Mouse (Mus musculus) heart, adult 2 months (tissue): ENCODE data around the gene 1700018B08Rik. TPM values are rescaled to one million over a fixed set of nuclear protein-coding genes. Genes with fewer than 3 reads are reported as not detected.

ENCODE experiments used
- DNase-seq, 2 experiments: peaks; one replicate each; pipeline ENCODE4 v3.0.0; 2021
- H3K27ac ChIP-seq: fragments of 200-600 bp; 2 replicates; pipeline ENCODE4 v1.8.1; 2022
- H3K27me3 ChIP-seq: fragments of 200-500 bp; 2 replicates; pipeline ENCODE4 v1.6.1; 2012; ENCODE audit warnings: mild to moderate bottlenecking, low read length, inconsistent platforms, mixed read lengths; ENCODE audit not compliant: control insufficient read depth, insufficient read depth
- H3K36me3 ChIP-seq: fragments of 200-500 bp; 2 replicates; pipeline ENCODE4 v1.6.1; 2012; ENCODE audit warnings: low read length, inconsistent platforms; ENCODE audit not compliant: control insufficient read depth, insufficient read depth
- H3K4me1 ChIP-seq: fragments of 200-500 bp; 2 replicates; pipeline ENCODE4 v1.6.1; 2011; ENCODE audit warnings: low read length; ENCODE audit not compliant: control insufficient read depth, insufficient read depth
- H3K4me3 ChIP-seq: fragments of 200-600 bp; 2 replicates; pipeline ENCODE4 v1.8.1; 2022
- H3K79me2 ChIP-seq: fragments of 200-500 bp; replicated peaks from 2 replicates; pipeline ENCODE4 v1.6.1; 2012; ENCODE audit warnings: mild to moderate bottlenecking, inconsistent platforms, low read length, moderate library complexity, mixed read lengths; ENCODE audit not compliant: control insufficient read depth, insufficient read depth
- H3K9ac ChIP-seq: fragments of 200-500 bp; 2 replicates; pipeline ENCODE4 v1.6.1; 2012; ENCODE audit warnings: low read depth, mild to moderate bottlenecking, control low read depth, inconsistent platforms, low read length, mixed read lengths
- CTCF ChIP-seq: fragments of 200-600 bp; IDR thresholded peaks from 2 replicates; pipeline ENCODE4 v1.8.1; 2022; ENCODE audit warnings: antibody characterized with exemption, mild to moderate bottlenecking, moderate library complexity
- EP300 ChIP-seq: fragments of 200-500 bp; IDR thresholded peaks from 2 replicates; pipeline ENCODE4 v1.6.1; 2011; ENCODE audit warnings: low read depth, low read length, control low read depth; ENCODE audit not compliant: insufficient read depth
- POLR2A ChIP-seq: fragments of 200-500 bp; IDR thresholded peaks from 2 replicates; pipeline ENCODE4 v1.6.1; 2011; ENCODE audit warnings: mild to moderate bottlenecking, low read depth, low read length, control low read depth; ENCODE audit not compliant: insufficient read depth
- WGBS: fragments of 180-500 bp; shearing (Covaris S2); methylation state at CpG from one replicate; pipeline ENCODE4 v1.1.7; 2018; 5-methylcytosine and 5-hydroxymethylcytosine counted together
- intact Hi-C: fragments of 180-260 bp; cut with DNase I; formaldehyde crosslinking; loops from one replicate; pipeline ENCODE4 v1.15.1; 2025
- polyA plus RNA-seq: library from polyadenylated mRNA; depleted of rRNA; stranded (reverse); fragments of >200 nt; gene quantifications from 2 replicates; pipeline ENCODE4 v1.2.3, GENCODE M21; 2012
- total RNA-seq, 2 experiments: library from RNA; stranded (reverse); gene quantifications; 2 replicates each; pipeline ENCODE4 v1.2.3; 2021

1700018B08Rik gene
- total and polyA plus RNA-seq, 3 experiments, result 0.41 TPM; not detected in 2

DNA sequence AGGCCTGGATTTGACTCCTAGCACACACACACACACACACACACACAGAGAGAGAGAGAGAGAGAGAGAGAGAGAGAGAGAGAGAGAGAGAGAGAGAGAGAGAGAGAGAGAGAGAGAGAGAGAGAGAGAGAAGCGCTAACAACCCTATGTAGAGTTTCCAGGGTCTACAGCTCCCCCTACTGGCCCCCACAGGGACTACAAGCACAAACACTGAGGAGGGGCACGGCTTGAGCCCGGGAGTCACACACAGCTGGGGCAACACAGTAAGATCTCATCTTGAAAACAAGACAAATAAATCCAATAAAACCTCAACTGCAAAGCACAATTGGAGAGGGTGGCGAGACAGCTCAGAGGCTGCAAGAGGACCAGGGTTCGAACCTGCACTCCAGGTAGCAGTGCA lies 11.7 kb downstream of the 1700018B08Rik start:
- intact Hi-C loops, result no loop called here
- peak in 1 of 2 experiments; percentile 39 for DNase-seq

DNA sequence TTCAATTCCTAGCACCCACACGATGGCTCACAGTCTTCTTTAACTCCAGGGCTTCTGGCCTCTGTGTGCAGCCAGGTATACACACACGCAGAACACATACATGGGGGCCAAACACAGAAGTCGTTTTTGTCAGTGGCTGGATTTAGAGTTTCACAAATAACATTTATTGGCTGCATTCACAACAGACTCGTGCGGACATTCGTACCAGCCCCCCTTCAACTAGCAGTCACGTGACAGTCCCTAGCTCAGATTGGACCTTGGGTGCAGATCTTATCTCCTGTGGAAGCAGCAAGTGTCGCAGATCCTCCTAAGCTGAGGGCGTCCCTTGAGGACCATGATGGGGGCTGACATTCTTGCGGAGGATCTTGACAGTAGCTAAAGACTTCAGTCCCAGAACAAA lies 13.5 kb downstream of the 1700018B08Rik start:
- no peak for DNase-seq
- Histone ChIP-seq H3K27me3 (no peaks in the 10 kb centered on the region; the same call in 1 of the 2 replicates), H3K9ac (no peak overlapping the region), H3K79me2 (no peaks in the 10 kb centered on the region), H3K4me3 (no peak overlapping the region), H3K36me3 (no peaks in the 10 kb centered on the region), H3K4me1 (no peaks in the 10 kb centered on the region), H3K27ac (no peak overlapping the region)
- 69% methylated on average over 10 of the region's 10 CpGs for WGBS
- intact Hi-C loops, result no loop called here
- TF ChIP-seq CTCF, result no peak
- no peak for TF ChIP-seq POLR2A
- TF ChIP-seq EP300, result no peak

More for the DNA sequence above, 11.7 kb downstream of the 1700018B08Rik start:
- H3K4me1 ChIP-seq, result no peaks in the 10 kb centered on the region
- TF ChIP-seq CTCF (peak; percentile 67), EP300 (no peak), POLR2A (no peak)
- H3K9ac ChIP-seq, result no peak overlapping the region
- 48% methylated on average over 5 of the region's 5 CpGs for WGBS
- H3K4me3 ChIP-seq, result no peak overlapping the region
- no peak overlapping the region for H3K27ac ChIP-seq
- no peaks in the 10 kb centered on the region for H3K79me2 ChIP-seq
- no peaks in the 10 kb centered on the region; the same call in 1 of the 2 replicates for H3K27me3 ChIP-seq
- H3K36me3 ChIP-seq, result no peaks in the 10 kb centered on the region

GRCm38 (mm10) chr8:121528790-121529189 lies 15.3 kb downstream of the 1700018B08Rik start:
- H3K4me3 ChIP-seq, result no peak overlapping the region
- no peak overlapping the region for H3K27ac ChIP-seq
- H3K36me3 ChIP-seq, result no peaks in the 10 kb centered on the region
- no peaks in the 10 kb centered on the region for H3K4me1 ChIP-seq
- 66% methylated on average over 15 of the region's 15 CpGs for WGBS
- no peaks in the 10 kb centered on the region; the same call in 1 of the 2 replicates for H3K27me3 ChIP-seq
- no peak overlapping the region for H3K9ac ChIP-seq
- no peak for TF ChIP-seq CTCF
- no peak for TF ChIP-seq EP300
- TF ChIP-seq POLR2A, result no peak
- peak; percentile 61 to 66 for DNase-seq
- H3K79me2 ChIP-seq, result no peaks in the 10 kb centered on the region
- intact Hi-C loops, result no loop called here

DNA sequence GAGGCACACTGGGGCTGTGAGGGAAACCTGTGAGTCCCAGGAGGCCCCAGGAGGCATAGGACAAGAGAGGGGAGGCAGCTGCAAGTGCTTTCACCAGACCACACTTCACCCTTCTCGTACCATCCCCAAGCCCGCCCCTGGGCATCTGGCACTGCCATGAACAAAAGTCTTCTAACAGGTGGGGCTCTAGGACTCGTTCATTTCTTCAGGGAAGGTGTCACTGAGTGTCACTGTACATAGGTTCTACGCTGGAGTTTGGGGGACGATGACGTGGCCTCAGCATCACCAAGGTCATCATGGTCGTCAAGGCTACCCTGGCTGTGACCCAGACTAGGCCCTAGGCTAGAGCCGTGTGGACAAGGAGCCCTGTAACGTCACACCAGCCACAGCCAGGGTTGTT lies 16.4 kb downstream of the 1700018B08Rik start:
- Histone ChIP-seq H3K36me3 (no peaks in the 10 kb centered on the region), H3K9ac (no peak overlapping the region), H3K27ac (no peak overlapping the region), H3K4me3 (no peak overlapping the region), H3K27me3 (no peaks in the 10 kb centered on the region; the same call in 1 of the 2 replicates), H3K79me2 (no peaks in the 10 kb centered on the region), H3K4me1 (no peaks in the 10 kb centered on the region)
- intact Hi-C loops, result no loop called here
- TF ChIP-seq POLR2A (no peak), EP300 (no peak), CTCF (no peak)
- 87% methylated on average over 9 of the region's 9 CpGs for WGBS
- no peak for DNase-seq

DNA sequence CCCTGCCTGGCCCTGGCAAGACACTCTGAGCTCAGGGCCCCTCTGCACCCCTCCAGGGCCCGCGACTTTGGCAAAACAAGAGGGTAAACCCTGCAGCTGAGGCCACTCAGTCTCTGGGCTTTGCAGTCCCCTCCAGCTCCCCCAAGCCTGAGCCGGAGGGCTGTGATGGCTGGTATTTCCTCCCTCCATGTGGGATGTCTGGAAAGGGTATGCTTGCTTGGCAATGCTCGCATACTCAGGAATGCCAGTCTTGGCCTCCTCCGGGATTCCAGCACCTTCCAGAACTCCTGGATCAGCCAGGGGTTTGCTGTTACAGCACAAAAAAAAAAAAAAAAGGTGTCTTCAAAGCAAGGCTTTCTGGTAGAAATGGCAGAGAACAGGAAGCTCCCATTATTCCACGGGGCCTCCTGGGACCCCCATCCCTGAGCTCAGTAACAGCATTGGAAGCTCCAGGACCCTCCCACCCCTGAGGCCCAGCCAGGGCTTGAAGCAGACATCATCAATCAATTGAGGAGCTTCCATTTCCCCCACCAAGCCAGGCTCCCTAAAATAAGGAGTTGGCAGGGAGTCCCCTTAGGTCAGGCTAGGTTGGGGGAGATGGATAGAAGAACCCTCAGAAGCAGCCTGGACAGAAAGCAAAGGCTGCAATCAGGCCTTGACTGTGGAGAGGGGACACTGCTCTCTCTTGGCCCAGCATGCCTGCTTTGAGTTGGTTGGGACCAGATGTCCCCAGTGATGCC lies 17.1 kb downstream of the 1700018B08Rik start:
- no peak overlapping the region for H3K9ac ChIP-seq
- intact Hi-C loops, result no loop called here
- H3K79me2 ChIP-seq, result no peaks in the 10 kb centered on the region
- no peak for DNase-seq
- no peaks in the 10 kb centered on the region for H3K36me3 ChIP-seq
- H3K27me3 ChIP-seq, result no peaks in the 10 kb centered on the region; the same call in 1 of the 2 replicates
- 52% methylated on average over 6 of the region's 6 CpGs for WGBS
- no peak overlapping the region for H3K4me3 ChIP-seq
- H3K4me1 ChIP-seq, result no peaks in the 10 kb centered on the region
- H3K27ac ChIP-seq, result no peak overlapping the region
- no peak for TF ChIP-seq CTCF
- TF ChIP-seq POLR2A, result no peak
- TF ChIP-seq EP300, result no peak

- WGBS, result 62% methylated on average over 18 of the region's 18 CpGs
- no peaks in the 10 kb centered on the region for H3K79me2 ChIP-seq
- no peaks in the 10 kb centered on the region; the same call in 1 of the 2 replicates for H3K27me3 ChIP-seq
- TF ChIP-seq EP300, result no peak
- TF ChIP-seq CTCF, result no peak
- no peak for TF ChIP-seq POLR2A
- intact Hi-C loops, result no loop called here
- no peaks in the 10 kb centered on the region for H3K4me1 ChIP-seq
- H3K36me3 ChIP-seq, result no peaks in the 10 kb centered on the region
- DNase-seq, result no peak
- no peak overlapping the region for H3K9ac ChIP-seq
- H3K4me3 ChIP-seq, result no peak overlapping the region
- no peak overlapping the region for H3K27ac ChIP-seq
These were observed 18.9 kb downstream of the 1700018B08Rik start for GRCm38 (mm10) chr8:121525111-121525818.
